Mouse (Mus musculus) hindbrain, embryonic 11.5 days (tissue): ENCODE results near the gene Odf4. TPM values are rescaled to one million over a fixed set of nuclear protein-coding genes. Genes with fewer than 3 reads are reported as not detected.

Source experiments
- ATAC-seq: fragments of 200-750 bp; cut with Nextera tagmentation; 2 replicates; pipeline ENCODE4 v1.8.0; 2017; ENCODE audit warnings: mild to moderate bottlenecking, moderate TSS enrichment, moderate library complexity; ENCODE audit not compliant: low FRiP score
- DNase-seq: peaks from one replicate; pipeline ENCODE4 v3.0.0-alpha.2; 2015; ENCODE audit warnings: low spot score
- H3K27ac ChIP-seq: fragments of 300-500 bp; sonication (generic); 2 replicates; pipeline ENCODE4 v1.5.1; 2014; ENCODE audit warnings: mild to moderate bottlenecking, low read depth, low read length
- H3K27me3 ChIP-seq: fragments of 300-500 bp; sonication (generic); 2 replicates; pipeline ENCODE4 v1.6.1; 2014; ENCODE audit warnings: mild to moderate bottlenecking, low read length, moderate library complexity, mixed read lengths; ENCODE audit not compliant: control insufficient read depth, insufficient read depth
- H3K36me3 ChIP-seq: fragments of 300-500 bp; sonication (generic); 2 replicates; pipeline ENCODE4 v1.6.1; 2014; ENCODE audit warnings: mild to moderate bottlenecking, low read length, moderate library complexity, mixed read lengths; ENCODE audit not compliant: control insufficient read depth, insufficient read depth
- H3K4me1 ChIP-seq: fragments of 300-500 bp; sonication (generic); replicated peaks from 2 replicates; pipeline ENCODE4 v1.6.1; 2014; ENCODE audit warnings: low read length, mixed read lengths; ENCODE audit not compliant: control insufficient read depth, insufficient read depth
- H3K4me2 ChIP-seq: fragments of 300-500 bp; sonication (generic); replicated peaks from 2 replicates; pipeline ENCODE4 v1.6.1; 2014; ENCODE audit warnings: mild to moderate bottlenecking, low read depth, low read length
- H3K4me3 ChIP-seq: fragments of 300-500 bp; sonication (generic); 2 replicates; pipeline ENCODE4 v1.5.1; 2014; ENCODE audit warnings: low read depth, low read length
- H3K9ac ChIP-seq: fragments of 300-500 bp; sonication (generic); 2 replicates; pipeline ENCODE4 v1.6.1; 2014; ENCODE audit warnings: low read depth, low read length
- H3K9me3 ChIP-seq: fragments of 300-500 bp; sonication (generic); 2 replicates; pipeline ENCODE4 v1.6.1; 2016; ENCODE audit warnings: low read length; ENCODE audit not compliant: control insufficient read depth
- WGBS: fragments of 180-500 bp; shearing (Covaris S2); extraction: QIAGEN DNeasy Blood & Tissue Kit; methylation state at CpG from one replicate; pipeline ENCODE4 v1.1.7; 2014; 5-methylcytosine and 5-hydroxymethylcytosine counted together
- polyA plus RNA-seq: library from polyadenylated mRNA; unstranded; fragments of >200 nt; fragmentation: Nextera tagmentation; extraction: Ambion mirVana; gene quantifications from 2 replicates; pipeline ENCODE4 v1.2.1, GENCODE M21; 2014

The Odf4 gene
- polyA plus RNA-seq, 1 experiment from 2014 or later, result 0.15 TPM

DNA sequence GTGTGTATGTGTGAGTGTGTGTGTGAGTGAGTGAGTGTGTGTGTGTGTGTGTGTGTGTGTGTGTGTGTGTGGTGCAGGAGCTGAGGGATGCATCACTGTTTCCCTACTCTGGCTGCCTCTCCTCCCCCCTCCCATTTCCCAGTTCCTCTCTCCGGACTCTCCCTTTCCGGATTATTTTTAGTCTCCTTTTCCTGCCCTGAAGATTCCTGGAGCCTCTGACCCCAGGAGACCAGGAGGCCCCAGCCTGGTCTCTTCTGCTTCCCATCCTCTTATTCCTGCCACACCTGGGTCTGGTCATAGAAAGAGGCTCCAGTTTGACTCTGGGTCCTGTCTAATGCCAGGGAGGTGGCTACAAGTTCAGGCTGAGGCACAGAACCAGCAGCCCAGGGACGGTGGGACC lies 29.2 kb upstream of the Odf4 start:
- 20% methylated on average over 3 of the region's 3 CpGs for WGBS
- Histone ChIP-seq H3K36me3 (no peaks in the 10 kb centered on the region), H3K4me3 (0 out of 2 replicates have a peak overlapping the region, but pooled peaks have one; percentile 10), H3K9me3 (no peaks in the 10 kb centered on the region), H3K9ac (no peak overlapping the region), H3K4me2 (no peak overlapping the region), H3K4me1 (0 out of 2 replicates have a peak, but pooled peaks cover 3% of the 10 kb centered on the region), H3K27ac (no peak overlapping the region), H3K27me3 (peaks cover 31% of the 10 kb centered on the region)
- ATAC-seq, result no peak
- DNase-seq, result no peak

DNA sequence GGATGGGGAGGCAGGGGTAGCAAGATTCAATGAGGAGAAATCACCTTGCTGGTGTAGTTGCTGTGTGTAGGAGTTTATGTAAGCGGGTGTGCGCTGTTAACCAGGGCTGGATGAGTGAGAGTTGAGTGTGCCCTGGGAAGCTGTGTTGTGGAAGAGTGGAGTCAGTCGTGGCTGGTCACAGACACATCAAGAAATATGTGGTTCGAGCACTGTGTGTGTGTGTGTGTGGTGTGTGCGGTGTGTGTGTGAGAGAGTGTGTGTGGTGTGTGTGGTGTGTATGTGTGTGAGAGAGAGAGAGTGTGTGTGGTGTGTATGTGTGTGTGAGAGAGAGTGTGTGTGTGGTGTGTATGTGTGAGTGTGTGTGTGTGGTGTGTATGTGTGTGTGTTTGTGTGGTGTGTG lies 28.6 kb upstream of the Odf4 start:
- Histone ChIP-seq H3K27ac (no peak overlapping the region), H3K27me3 (peaks cover 31% of the 10 kb centered on the region), H3K4me2 (no peak overlapping the region), H3K9me3 (no peaks in the 10 kb centered on the region), H3K4me1 (0 out of 2 replicates have a peak, but pooled peaks cover 3% of the 10 kb centered on the region), H3K9ac (no peak overlapping the region), H3K4me3 (no peak overlapping the region), H3K36me3 (no peaks in the 10 kb centered on the region)
- 69% methylated on average over 5 of the region's 5 CpGs for WGBS
- ATAC-seq (no peak), DNase-seq (no peak)

DNA sequence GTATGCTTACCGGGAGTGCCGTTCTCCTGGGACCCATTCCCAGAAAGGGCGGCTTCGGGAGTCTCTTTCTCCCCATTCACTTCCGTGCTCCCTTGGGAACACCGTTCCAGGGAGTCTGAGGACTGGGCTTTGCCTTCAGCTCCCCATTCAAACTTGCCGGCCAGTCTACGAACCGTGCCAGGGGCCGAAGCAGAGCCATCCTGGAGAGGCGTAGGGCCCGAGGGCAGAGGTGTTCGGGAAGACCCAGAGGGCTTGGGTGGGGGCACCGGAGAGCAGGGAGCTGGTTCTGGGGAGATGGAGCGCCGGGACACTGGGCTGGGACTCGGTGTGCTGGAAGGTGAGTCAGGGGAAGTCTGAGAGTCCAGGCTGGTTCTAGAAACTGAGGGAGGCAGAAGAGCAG lies 27.5 kb upstream of the Odf4 start:
- no peaks in the 10 kb centered on the region for H3K36me3 ChIP-seq
- 0 out of 2 replicates have a peak, but pooled peaks cover 3% of the 10 kb centered on the region for H3K4me1 ChIP-seq
- H3K4me3 ChIP-seq, result peak overlapping the region; percentile 36
- ATAC-seq, result no peak
- H3K9ac ChIP-seq, result peak overlapping the region; percentile 56
- peak overlapping the region; percentile 52 for H3K4me2 ChIP-seq
- H3K27ac ChIP-seq, result no peak overlapping the region
- peak; percentile 47 for DNase-seq
- peaks cover 31% of the 10 kb centered on the region for H3K27me3 ChIP-seq
- no peaks in the 10 kb centered on the region for H3K9me3 ChIP-seq
- 1% methylated on average over 17 of the region's 17 CpGs for WGBS

- DNase-seq (peak; percentile 28), ATAC-seq (no peak)
- H3K27ac ChIP-seq, result no peak overlapping the region
- H3K9ac ChIP-seq, result no peak overlapping the region
- peak overlapping the region; percentile 13; the same call in 1 of the 2 replicates for H3K4me2 ChIP-seq
- 0 out of 2 replicates have a peak, but pooled peaks cover 3% of the 10 kb centered on the region for H3K4me1 ChIP-seq
- no peaks in the 10 kb centered on the region for H3K36me3 ChIP-seq
- peaks cover 31% of the 10 kb centered on the region for H3K27me3 ChIP-seq
- no peaks in the 10 kb centered on the region for H3K9me3 ChIP-seq
- peak overlapping the region; percentile 36; the same call in 1 of the 2 replicates for H3K4me3 ChIP-seq
- 7% methylated on average over 13 of the region's 13 CpGs for WGBS
Measured at GRCm38 (mm10) chr11:68953903-68954302, 27.0 kb upstream of the Odf4 start.

DNA sequence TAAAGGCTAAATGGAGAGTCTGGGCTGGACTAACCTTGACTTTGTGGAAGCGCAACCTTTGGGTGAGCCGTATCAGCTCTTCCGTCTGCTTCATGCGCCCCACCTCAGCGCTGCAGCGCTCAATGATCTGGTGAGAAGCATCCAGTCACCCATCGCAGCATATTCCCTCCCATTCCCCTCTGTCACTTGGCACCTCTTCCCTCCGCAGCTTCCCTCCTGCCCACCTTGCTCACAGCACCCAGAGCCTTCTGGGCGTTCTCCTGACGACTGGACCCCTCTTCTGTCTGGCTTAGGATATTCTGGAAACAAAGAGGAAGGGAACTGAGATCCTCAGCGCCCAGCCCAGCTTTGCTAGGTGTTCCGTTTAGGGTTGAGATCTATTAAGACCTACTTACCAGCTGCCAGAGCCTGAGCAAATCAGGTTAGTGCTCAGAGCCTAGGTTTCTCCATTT lies 20.7 kb upstream of the Odf4 start:
- H3K4me2 ChIP-seq, result peak overlapping the region; percentile 26
- no peak overlapping the region for H3K9ac ChIP-seq
- peaks cover 12% of the 10 kb centered on the region for H3K27me3 ChIP-seq
- 6% methylated on average over 12 of the region's 12 CpGs for WGBS
- H3K4me3 ChIP-seq, result peak overlapping the region; percentile 6; the same call in 1 of the 2 replicates
- H3K4me1 ChIP-seq, result no peaks in the 10 kb centered on the region
- H3K36me3 ChIP-seq, result no peaks in the 10 kb centered on the region
- ATAC-seq (no peak), DNase-seq (peak; percentile 32)
- H3K9me3 ChIP-seq, result no peaks in the 10 kb centered on the region
- H3K27ac ChIP-seq, result no peak overlapping the region

GRCm38 (mm10) chr11:68946806-68947440 lies 20.0 kb upstream of the Odf4 start:
- Histone ChIP-seq H3K4me2 (peak overlapping the region; percentile 7; the same call in 1 of the 2 replicates), H3K9me3 (no peaks in the 10 kb centered on the region), H3K36me3 (no peaks in the 10 kb centered on the region), H3K4me1 (no peaks in the 10 kb centered on the region), H3K27ac (no peak overlapping the region), H3K4me3 (peak overlapping the region; percentile 13; the same call in 1 of the 2 replicates), H3K27me3 (peaks cover 12% of the 10 kb centered on the region), H3K9ac (no peak overlapping the region)
- ATAC-seq (no peak), DNase-seq (no peak)
- 10% methylated on average over 13 of the region's 16 CpGs for WGBS

GRCm38 (mm10) chr11:68946001-68946400 lies 19.1 kb upstream of the Odf4 start:
- Histone ChIP-seq H3K27ac (no peak overlapping the region), H3K9ac (no peak overlapping the region), H3K4me3 (no peak overlapping the region), H3K9me3 (no peaks in the 10 kb centered on the region), H3K36me3 (no peaks in the 10 kb centered on the region), H3K4me1 (no peaks in the 10 kb centered on the region), H3K4me2 (no peak overlapping the region), H3K27me3 (peaks cover 7% of the 10 kb centered on the region)
- DNase-seq (no peak), ATAC-seq (no peak)
- WGBS, result 90% methylated on average over 4 of the region's 4 CpGs

GRCm38 (mm10) chr11:68945245-68945644 lies 18.4 kb upstream of the Odf4 start:
- Histone ChIP-seq H3K4me2 (no peak overlapping the region), H3K27me3 (peaks cover 7% of the 10 kb centered on the region), H3K4me3 (no peak overlapping the region), H3K36me3 (no peaks in the 10 kb centered on the region), H3K9ac (no peak overlapping the region), H3K4me1 (no peaks in the 10 kb centered on the region), H3K9me3 (no peaks in the 10 kb centered on the region), H3K27ac (no peak overlapping the region)
- ATAC-seq, result no peak
- DNase-seq, result no peak
- 84% methylated on average over 2 of the region's 2 CpGs for WGBS

DNA sequence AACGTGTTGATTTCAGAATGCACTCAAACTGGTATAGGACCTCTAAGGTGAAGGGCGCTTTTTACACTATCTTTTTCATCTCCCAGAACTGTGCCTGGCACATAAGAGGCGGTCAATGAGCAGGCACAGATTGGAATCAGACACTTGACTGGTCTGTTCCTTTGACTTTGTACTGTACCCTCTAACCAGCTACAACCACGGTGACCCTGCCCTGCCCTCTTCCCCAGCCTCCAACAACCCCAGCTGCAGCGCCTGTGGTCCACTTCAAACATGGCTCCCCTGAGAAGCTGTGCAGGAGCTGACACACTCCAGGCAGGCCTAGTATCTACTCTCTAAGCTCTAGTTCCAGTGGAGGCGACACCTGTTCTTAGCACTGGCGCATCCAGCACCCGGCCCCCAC lies 15.8 kb upstream of the Odf4 start:
- Histone ChIP-seq H3K4me2 (no peak overlapping the region), H3K27me3 (peaks cover 6% of the 10 kb centered on the region), H3K9me3 (no peaks in the 10 kb centered on the region), H3K9ac (no peak overlapping the region), H3K4me3 (no peak overlapping the region), H3K36me3 (no peaks in the 10 kb centered on the region), H3K27ac (no peak overlapping the region), H3K4me1 (no peaks in the 10 kb centered on the region)
- DNase-seq (no peak), ATAC-seq (no peak)
- WGBS, result 87% methylated on average over 8 of the region's 8 CpGs
